In the genomic region with DNA sequence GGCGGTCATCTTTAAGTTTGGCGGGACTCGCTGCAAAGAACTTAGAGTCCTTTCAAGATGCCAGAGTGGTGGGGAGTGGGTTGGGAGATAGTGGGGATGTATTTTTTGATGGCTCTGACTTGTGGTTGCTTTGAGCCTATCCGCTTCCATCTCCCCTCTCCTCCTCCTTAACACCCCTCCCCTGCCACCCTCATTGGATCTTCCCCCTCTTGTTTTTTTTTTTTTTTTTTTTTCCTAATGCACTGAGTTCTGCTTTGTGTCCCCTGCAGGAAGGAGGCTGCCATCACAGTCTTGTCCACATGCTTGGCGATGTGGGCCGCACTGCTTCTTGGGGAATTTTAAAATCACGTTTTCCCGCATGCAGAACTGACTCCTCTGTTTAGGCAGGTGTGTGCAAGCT, we compare ENCODE assay signal across 22 mouse cellular contexts. TPM values are rescaled to one million over a fixed set of nuclear protein-coding genes. Genes with fewer than 3 reads are reported as not detected.
DNase-seq lines count a peak whose midpoint lies in the region; ATAC-seq and TF ChIP-seq lines count a peak whose summit lies in the region.
"Had no signal": no experiment of that assay in that cellular context is flagged by ENCODE, and none has a peak within 500 bp of the region (broad histone marks: within the 10 kb centered on the region; RNA-seq: fewer than 3 reads in every experiment).

No protein-coding gene starts in this region.

- dilution Hi-C loops in CH12.LX (cut with MboI; ENCODE audit: extremely low pct_ligation_motif_present, extremely low pct_unique_long_range_greater_than_20kb, low sequenced_read_pairs), result no loop called here

- no peak for TF ChIP-seq RAD21 in CH12.LX (IDR thresholded peaks at IDR 0.05; ENCODE audit: low read depth, low read length)

- no peaks in the 10 kb centered on the region for H3K36me3 ChIP-seq in heart, embryonic 10.5 days
- no peaks in the 10 kb centered on the region; the same call in 1 of the 2 replicates for H3K36me3 ChIP-seq in heart, embryonic 12.5 days
- H3K36me3 ChIP-seq in CH12.LX (replicated peaks in 1 of 2; ENCODE audit: control insufficient read depth in 1 of 2, insufficient read depth in 1 of 2, low read length in 1 of 2), result peaks cover 0 to 63% of the 10 kb centered on the region in 2 experiments
- H3K36me3 ChIP-seq in liver, embryonic 15.5 days (replicated peaks), result peaks cover 2% of the 10 kb centered on the region; the same call in 1 of the 2 replicates
- H3K36me3 ChIP-seq: midbrain, embryonic 13.5 days; neural tube, embryonic 13.5 days had no signal

- H3K4me3 ChIP-seq in heart, embryonic 10.5 days, result no peak overlapping the region
- H3K4me3 ChIP-seq in heart, embryonic 12.5 days, result no peak overlapping the region
- H3K4me3 ChIP-seq in CH12.LX (replicated peaks in 1 of 3; ENCODE audit: low read depth in 2 of 3, low read length in 2 of 3, poor library complexity in 1 of 3), result no peak overlapping the region
- H3K4me3 ChIP-seq in liver, embryonic 15.5 days (replicated peaks), result no peak overlapping the region
- H3K4me3 ChIP-seq: midbrain, embryonic 13.5 days; neural tube, embryonic 13.5 days had no signal

- in situ Hi-C loops in CH12.LX (cut with MboI; ENCODE audit: low pct_ligation_motif_present, low pct_unique_long_range_greater_than_20kb, low sequenced_read_pairs), result no loop called here

- H3K9ac ChIP-seq in heart, embryonic 12.5 days, result no peak overlapping the region
- no peak overlapping the region for H3K9ac ChIP-seq in CH12.LX (ENCODE audit: insufficient read depth, low read depth)
- H3K9ac ChIP-seq in liver, embryonic 15.5 days, result no peak overlapping the region
- H3K9ac ChIP-seq: forebrain, postnatal 0 days; hindbrain, embryonic 14.5 days; midbrain, embryonic 13.5 days; neural tube, embryonic 13.5 days had no signal

- TF ChIP-seq EP300 in CH12.LX (IDR thresholded peaks at IDR 0.05; ENCODE audit: low read length), result no peak

- DNase-seq in heart, embryonic 10.5 days (ENCODE audit: low spot score), result no peak
- DNase-seq in CH12.LX (ENCODE audit: extremely low read depth), result no peak
- DNase-seq in R1 (ENCODE audit: low read depth, low spot score), result peak; percentile 71
- DNase-seq in kidney, adult 8-10 months, result no peak
- DNase-seq in T-cell, adult 2 months (ENCODE audit: low spot score), result no peak
- DNase-seq: adrenal gland, adult 2 months; adrenal gland, postnatal 36 days; cerebellum, adult 18-20 months; cerebellum, postnatal 10 days; forebrain, postnatal 0 days; gastrocnemius, postnatal 10 days; kidney, postnatal 14 days; left cerebral cortex, postnatal 4 days; lung, adult 2 months; lung, postnatal 10 days had no signal

- no peak for TF ChIP-seq POLR2A in CH12.LX (IDR thresholded peaks at IDR 0.05; ENCODE audit: low read depth, low read length)

- H3K79me2 ChIP-seq in CH12.LX (replicated peaks; ENCODE audit: control insufficient read depth, extremely low read depth, insufficient read depth, poor library complexity, severe bottlenecking), result peaks cover 52% of the 10 kb centered on the region

- 0 out of 2 replicates have a peak overlapping the region, but pooled peaks have one; percentile 47 for H3K27ac ChIP-seq in heart, embryonic 10.5 days
- no peak overlapping the region for H3K27ac ChIP-seq in heart, embryonic 12.5 days (ENCODE audit: poor library complexity, severe bottlenecking)
- no peak overlapping the region for H3K27ac ChIP-seq in CH12.LX (ENCODE audit: insufficient read depth, low read depth)
- peak overlapping the region; percentile 90 for H3K27ac ChIP-seq in liver, embryonic 15.5 days (replicated peaks)
- H3K27ac ChIP-seq: hindbrain, embryonic 14.5 days; macrophage; midbrain, embryonic 13.5 days; neural tube, embryonic 13.5 days had no signal

- ATAC-seq in heart, embryonic 12.5 days (ENCODE audit: insufficient number of reproducible peaks, low FRiP score), result no peak
- ATAC-seq in liver, embryonic 15.5 days (ENCODE audit: insufficient read depth), result no peak
- ATAC-seq: forebrain, postnatal 0 days; intestine, postnatal 0 days; midbrain, embryonic 13.5 days had no signal

- H3K27me3 ChIP-seq in heart, embryonic 10.5 days (ENCODE audit: insufficient read depth, poor library complexity, severe bottlenecking), result no peaks in the 10 kb centered on the region
- no peaks in the 10 kb centered on the region for H3K27me3 ChIP-seq in heart, embryonic 12.5 days (replicated peaks)
- no peaks in the 10 kb centered on the region for H3K27me3 ChIP-seq in CH12.LX (replicated peaks)
- H3K27me3 ChIP-seq in liver, embryonic 15.5 days, result no peaks in the 10 kb centered on the region
- H3K27me3 ChIP-seq: midbrain, embryonic 13.5 days; neural tube, embryonic 13.5 days had no signal

- TF ChIP-seq CTCF in CH12.LX (conservative IDR thresholded peaks at IDR 0.05 in 1 of 2, IDR thresholded peaks at IDR 0.05 in 1 of 2; ENCODE audit: low read depth in 2 of 2, low read length in 2 of 2), result no peak

- H3K4me2 ChIP-seq in heart, embryonic 12.5 days, result no peak overlapping the region
- H3K4me2 ChIP-seq in CH12.LX (ENCODE audit: insufficient read depth, low read depth, poor library complexity, severe bottlenecking), result no peak overlapping the region
- peak overlapping the region; percentile 62; the same call in 1 of the 2 replicates for H3K4me2 ChIP-seq in liver, embryonic 15.5 days
- H3K4me2 ChIP-seq: hindbrain, embryonic 14.5 days; midbrain, embryonic 13.5 days; neural tube, embryonic 13.5 days had no signal

- no peaks in the 10 kb centered on the region for H3K9me3 ChIP-seq in heart, embryonic 10.5 days
- H3K9me3 ChIP-seq in heart, embryonic 12.5 days (replicated peaks), result no peaks in the 10 kb centered on the region
- peaks cover 2% of the 10 kb centered on the region for H3K9me3 ChIP-seq in CH12.LX (replicated peaks; ENCODE audit: low read length)
- no peaks in the 10 kb centered on the region for H3K9me3 ChIP-seq in liver, embryonic 15.5 days (replicated peaks)
- H3K9me3 ChIP-seq: midbrain, embryonic 13.5 days; neural tube, embryonic 13.5 days had no signal

- WGBS in heart, embryonic 10.5 days, result 75% methylated on average over 8 of the region's 8 CpGs
- 69% methylated on average over 8 of the region's 8 CpGs for WGBS in heart, embryonic 12.5 days
- 61% methylated on average over 8 of the region's 8 CpGs for WGBS in liver, embryonic 15.5 days (ENCODE audit: insufficient replicate concordance)

- H3K4me1 ChIP-seq in heart, embryonic 10.5 days, result peaks cover 93% of the 10 kb centered on the region
- H3K4me1 ChIP-seq in heart, embryonic 12.5 days (replicated peaks), result peaks cover 88% of the 10 kb centered on the region
- peaks cover 11 to 69% of the 10 kb centered on the region in 2 experiments for H3K4me1 ChIP-seq in CH12.LX (ENCODE audit: control insufficient read depth in 1 of 2, insufficient read depth in 2 of 2)
- peaks cover 96% of the 10 kb centered on the region for H3K4me1 ChIP-seq in liver, embryonic 15.5 days (replicated peaks)

TF ChIP-seq in CH12.LX, 34 proteins besides CTCF, POLR2A, EP300 and RAD21:
- no peak for TF ChIP-seq MYC (IDR thresholded peaks at IDR 0.05; ENCODE audit: low read depth, low read length)
- peak; percentile 61 for TF ChIP-seq ZNF384 (IDR thresholded peaks at IDR 0.05; ENCODE audit: low read depth, low read length)

RNA-seq across cellular contexts. Expression of a gene that starts 31.5 kb away (rescaled TPM):
- polyA plus RNA-seq in heart, embryonic 10.5 days (2016; fragmentation: Nextera tagmentation; extraction: Ambion mirVana), result 14.6 and 16.0 TPM in 2 replicates
- 16.2 and 16.9 TPM in 2 replicates for polyA plus RNA-seq in heart, embryonic 12.5 days (2016; fragmentation: Nextera tagmentation; extraction: Ambion mirVana)
- total RNA-seq in CH12.LX (2012; rRNA removed), result 28.5 and 36.7 TPM in 2 replicates
- 17.1 and 19.7 TPM in 2 replicates for total RNA-seq in CH12.LX (2014; rRNA removed)
- 33.0 and 33.5 TPM in 2 replicates for polyA plus RNA-seq in CH12.LX (2012; ENCODE audit: insufficient read length, low read depth)
- 7.0 and 7.5 TPM in 2 replicates for polyA plus RNA-seq in liver, embryonic 15.5 days (2015; fragmentation: Nextera tagmentation; extraction: Ambion mirVana)

Comparison
In these comparisons a context has a peak if more than half of its experiments do, and no peak if none do; other contexts are left out.
1. H3K27ac ChIP-seq: peak in heart, embryonic 10.5 days (single experiment) and liver, embryonic 15.5 days (single experiment); none in heart, embryonic 12.5 days (single experiment) and CH12.LX (single experiment).